Mouse (Mus musculus) heart, embryonic 13.5 days (tissue): ENCODE measurements around the gene Smim5. TPM values are rescaled to one million over a fixed set of nuclear protein-coding genes. Genes with fewer than 3 reads are reported as not detected.
A peak's percentile ranks its signal among the peaks of the same experiment; 100 is the strongest.

ENCODE experiments used
- ATAC-seq: fragments of 200-750 bp; cut with Nextera tagmentation; 2 replicates; pipeline ENCODE4 v1.8.0; 2017; ENCODE audit warnings: moderate TSS enrichment; ENCODE audit not compliant: insufficient number of reproducible peaks, low FRiP score, low TSS enrichment; ENCODE audit errors: extremely low read depth
- H3K27ac ChIP-seq: fragments of 300-500 bp; sonication (generic); replicated peaks from 2 replicates; pipeline ENCODE4 v1.5.1; 2015; ENCODE audit warnings: moderate library complexity, mild to moderate bottlenecking, inconsistent platforms
- H3K27me3 ChIP-seq: fragments of 300-500 bp; sonication (generic); replicated peaks from 2 replicates; pipeline ENCODE4 v1.6.1; 2015; ENCODE audit warnings: mild to moderate bottlenecking, inconsistent platforms
- H3K36me3 ChIP-seq: fragments of 300-500 bp; sonication (generic); 2 replicates; pipeline ENCODE4 v1.6.1; 2015; ENCODE audit warnings: mild to moderate bottlenecking, inconsistent platforms
- H3K4me1 ChIP-seq: fragments of 300-500 bp; sonication (generic); 2 replicates; pipeline ENCODE4 v1.6.1; 2015; ENCODE audit warnings: inconsistent platforms
- H3K4me2 ChIP-seq: fragments of 300-500 bp; sonication (generic); 2 replicates; pipeline ENCODE4 v1.6.1; 2015; ENCODE audit warnings: inconsistent platforms, mild to moderate bottlenecking, moderate library complexity
- H3K4me3 ChIP-seq: fragments of 300-500 bp; sonication (generic); 2 replicates; pipeline ENCODE4 v1.5.1; 2015; ENCODE audit warnings: moderate library complexity, mild to moderate bottlenecking, inconsistent platforms
- H3K9ac ChIP-seq: fragments of 300-500 bp; sonication (generic); 2 replicates; pipeline ENCODE4 v1.6.1; 2015; ENCODE audit warnings: inconsistent platforms, mild to moderate bottlenecking, moderate library complexity
- H3K9me3 ChIP-seq: fragments of 300-500 bp; sonication (generic); 2 replicates; pipeline ENCODE4 v1.6.1; 2016; ENCODE audit warnings: inconsistent platforms
- WGBS: fragments of 180-500 bp; shearing (Covaris S2); methylation state at CpG from one replicate; pipeline ENCODE4 v1.1.7; 2015; ENCODE audit warnings: mixed read lengths; 5-methylcytosine and 5-hydroxymethylcytosine counted together
- polyA plus RNA-seq: library from polyadenylated mRNA; unstranded; fragments of >200 nt; fragmentation: Nextera tagmentation; extraction: Ambion mirVana; gene quantifications from 2 replicates; pipeline ENCODE4 v1.2.1, GENCODE M21; 2015

Gene Smim5
- polyA plus RNA-seq, 1 experiment from 2014 or later: 20.0 TPM

- 48% methylated on average over 16 of the region's 16 CpGs for WGBS
- H3K9ac ChIP-seq: peak overlapping the region; percentile 65
- H3K27ac ChIP-seq: peak overlapping the region; percentile 99
Measured at GRCm38 (mm10) chr11:115904956-115905790, 5.4 kb downstream of the Smim5 start.

GRCm38 (mm10) chr11:115906116-115906515, 6.3 kb downstream of the Smim5 start:
- no peak for ATAC-seq
- H3K4me1 ChIP-seq: peaks cover 57% of the 10 kb centered on the region

More at GRCm38 (mm10) chr11:115904956-115905790, 5.4 kb downstream of the Smim5 start:
- Histone ChIP-seq H3K4me3 (no peak overlapping the region), H3K4me1 (peaks cover 65% of the 10 kb centered on the region), H3K27me3 (no peaks in the 10 kb centered on the region), H3K9me3 (no peaks in the 10 kb centered on the region), H3K36me3 (peaks cover 39% of the 10 kb centered on the region), H3K4me2 (no peak overlapping the region)
- ATAC-seq: no peak

DNA sequence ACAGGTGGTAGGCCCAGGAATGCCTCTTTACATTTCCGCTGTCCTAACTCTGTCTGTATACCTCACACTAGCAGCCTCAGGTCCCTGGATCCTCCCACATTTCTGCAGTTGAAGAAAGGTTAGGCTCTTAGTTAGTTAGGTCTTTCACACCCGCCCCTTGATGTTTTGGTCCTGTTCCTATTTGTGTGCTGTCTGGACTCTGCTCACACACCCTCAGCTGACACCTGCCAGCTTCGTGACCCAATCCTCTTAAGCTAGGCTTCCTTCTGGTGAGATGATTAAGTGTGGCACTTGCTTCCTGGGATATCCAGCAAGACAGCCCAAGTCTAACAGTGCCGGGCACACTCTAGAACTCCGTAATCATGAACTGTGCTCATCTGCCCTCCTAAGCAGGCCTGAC, 6.8 kb downstream of the Smim5 start:
- H3K27me3 ChIP-seq: no peaks in the 10 kb centered on the region
- ATAC-seq: no peak
- H3K9me3 ChIP-seq: no peaks in the 10 kb centered on the region
- peaks cover 40% of the 10 kb centered on the region for H3K36me3 ChIP-seq
- no peak overlapping the region for H3K4me3 ChIP-seq
- peaks cover 57% of the 10 kb centered on the region for H3K4me1 ChIP-seq
- no peak overlapping the region for H3K4me2 ChIP-seq
- no peak overlapping the region; the same call in 1 of the 2 replicates for H3K9ac ChIP-seq
- H3K27ac ChIP-seq: no peak overlapping the region
- 80% methylated on average over 5 of the region's 5 CpGs for WGBS

More at GRCm38 (mm10) chr11:115906116-115906515, 6.3 kb downstream of the Smim5 start:
- H3K36me3 ChIP-seq: peaks cover 39% of the 10 kb centered on the region
- H3K27ac ChIP-seq: peak overlapping the region; percentile 99; the same call in 1 of the 2 replicates
- no peaks in the 10 kb centered on the region for H3K27me3 ChIP-seq
- no peak overlapping the region for H3K4me2 ChIP-seq
- H3K9ac ChIP-seq: peak overlapping the region; percentile 65
- no peaks in the 10 kb centered on the region for H3K9me3 ChIP-seq
- 68% methylated on average over 3 of the region's 3 CpGs for WGBS
- no peak overlapping the region for H3K4me3 ChIP-seq

DNA sequence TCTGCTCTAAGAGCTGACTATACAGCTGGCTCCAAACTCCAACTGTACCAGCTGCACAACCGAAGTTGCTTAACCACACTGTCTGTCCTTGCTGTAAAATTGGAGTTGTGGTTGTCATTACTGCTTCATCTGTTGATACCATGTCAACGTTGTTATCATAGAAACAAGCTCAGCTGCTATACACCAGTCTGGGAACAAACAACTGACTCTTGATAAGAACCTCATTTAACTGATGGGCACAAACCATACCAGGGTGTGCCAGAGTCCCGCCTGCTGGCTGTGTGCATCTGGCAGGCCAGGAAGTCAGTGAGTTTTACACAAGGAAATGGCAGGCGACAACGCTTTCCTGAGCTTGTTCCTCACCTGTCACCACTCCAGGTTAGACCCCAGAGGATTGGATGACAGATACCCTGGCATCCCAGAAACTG, 11.4 kb downstream of the Smim5 start:
- 66% methylated on average over 5 of the region's 5 CpGs for WGBS
- 0 out of 2 replicates have a peak overlapping the region, but pooled peaks have one; percentile 28 for H3K27ac ChIP-seq
- ATAC-seq: no peak
- no peak overlapping the region for H3K4me3 ChIP-seq
- no peak overlapping the region for H3K4me2 ChIP-seq
- no peaks in the 10 kb centered on the region for H3K27me3 ChIP-seq
- peaks cover 15% of the 10 kb centered on the region for H3K4me1 ChIP-seq
- H3K9ac ChIP-seq: no peak overlapping the region
- H3K9me3 ChIP-seq: no peaks in the 10 kb centered on the region
- peaks cover 63% of the 10 kb centered on the region for H3K36me3 ChIP-seq

GRCm38 (mm10) chr11:115911632-115912376, 12.0 kb downstream of the Smim5 start, which contains the start of gene Smim6:
Gene Smim6 (plus strand): TSS chr11:115912017.
- H3K4me2 ChIP-seq: no peak within 1 kb of the TSS
- H3K36me3 ChIP-seq: peaks cover 67% of the 10 kb centered on the region
- no peak for ATAC-seq
- 76% methylated on average over 11 of the region's 11 CpGs for WGBS
- H3K27me3 ChIP-seq: no peaks in the 10 kb centered on the region
- no peak within 1 kb of the TSS for H3K4me3 ChIP-seq
- no peaks in the 10 kb centered on the region for H3K9me3 ChIP-seq
- 0 out of 2 replicates have a peak within 1 kb of the TSS, but pooled peaks have one; percentile 19 for H3K9ac ChIP-seq
- peaks cover 10% of the 10 kb centered on the region for H3K4me1 ChIP-seq
- 0 out of 2 replicates have a peak within 1 kb of the TSS, but pooled peaks have one; percentile 28 for H3K27ac ChIP-seq

DNA sequence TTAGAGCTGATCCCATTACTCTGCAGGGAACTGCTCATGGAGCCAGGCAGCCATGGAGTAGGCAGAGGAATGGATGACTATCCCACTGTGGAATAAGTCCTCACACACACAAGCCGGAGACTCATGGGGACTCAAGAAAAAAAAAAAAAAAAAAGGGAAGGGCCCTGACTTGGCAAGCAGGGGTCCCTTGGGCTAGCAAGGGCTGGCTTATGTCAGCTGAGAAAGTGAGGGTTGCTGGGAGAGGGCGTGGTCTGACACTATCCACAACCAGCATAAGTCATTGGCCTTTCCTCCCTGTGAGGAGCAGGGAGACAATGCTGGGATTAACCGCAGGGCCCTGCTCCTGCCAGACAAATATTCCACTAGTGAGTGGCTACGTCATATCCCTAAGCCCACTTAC, 16.8 kb downstream of the Smim5 start:
- H3K4me3 ChIP-seq: no peak overlapping the region
- no peak overlapping the region for H3K9ac ChIP-seq
- WGBS: 90% methylated on average over 4 of the region's 4 CpGs
- H3K4me2 ChIP-seq: no peak overlapping the region
- ATAC-seq: no peak
- H3K36me3 ChIP-seq: peaks cover 69% of the 10 kb centered on the region
- H3K27ac ChIP-seq: no peak overlapping the region
- peaks cover 5% of the 10 kb centered on the region for H3K4me1 ChIP-seq
- no peaks in the 10 kb centered on the region for H3K27me3 ChIP-seq
- H3K9me3 ChIP-seq: no peaks in the 10 kb centered on the region

GRCm38 (mm10) chr11:115918637-115919036, 18.9 kb downstream of the Smim5 start:
- no peak overlapping the region for H3K27ac ChIP-seq
- WGBS: 80% methylated on average over 5 of the region's 5 CpGs
- no peaks in the 10 kb centered on the region for H3K4me1 ChIP-seq
- H3K4me2 ChIP-seq: no peak overlapping the region
- no peak for ATAC-seq
- H3K9me3 ChIP-seq: no peaks in the 10 kb centered on the region
- H3K27me3 ChIP-seq: no peaks in the 10 kb centered on the region
- peaks cover 72% of the 10 kb centered on the region for H3K36me3 ChIP-seq
- no peak overlapping the region for H3K9ac ChIP-seq
- no peak overlapping the region for H3K4me3 ChIP-seq

GRCm38 (mm10) chr11:115919073-115919472, 19.3 kb downstream of the Smim5 start:
- H3K9me3 ChIP-seq: no peaks in the 10 kb centered on the region
- WGBS: 83% methylated on average over 5 of the region's 5 CpGs

GRCm38 (mm10) chr11:115920110-115920818, 20.5 kb downstream of the Smim5 start:
- Histone ChIP-seq H3K4me1 (no peaks in the 10 kb centered on the region), H3K9ac (no peak overlapping the region), H3K4me3 (no peak overlapping the region), H3K27ac (no peak overlapping the region), H3K36me3 (peaks cover 72% of the 10 kb centered on the region), H3K9me3 (no peaks in the 10 kb centered on the region), H3K4me2 (no peak overlapping the region), H3K27me3 (no peaks in the 10 kb centered on the region)
- 43% methylated on average over 6 of the region's 6 CpGs for WGBS
- no peak for ATAC-seq

More at GRCm38 (mm10) chr11:115919073-115919472, 19.3 kb downstream of the Smim5 start:
- Histone ChIP-seq H3K4me1 (no peaks in the 10 kb centered on the region), H3K4me2 (no peak overlapping the region), H3K4me3 (no peak overlapping the region), H3K27ac (no peak overlapping the region), H3K36me3 (peaks cover 71% of the 10 kb centered on the region), H3K27me3 (no peaks in the 10 kb centered on the region), H3K9ac (no peak overlapping the region)
- no peak for ATAC-seq

GRCm38 (mm10) chr11:115921986-115922385, 22.2 kb downstream of the Smim5 start:
- Histone ChIP-seq H3K9ac (no peak overlapping the region), H3K9me3 (no peaks in the 10 kb centered on the region), H3K27me3 (no peaks in the 10 kb centered on the region), H3K4me3 (no peak overlapping the region), H3K4me2 (no peak overlapping the region), H3K4me1 (no peaks in the 10 kb centered on the region), H3K36me3 (peaks cover 66% of the 10 kb centered on the region), H3K27ac (no peak overlapping the region)
- WGBS: 85% methylated on average over 1 of the region's 1 CpGs
- ATAC-seq: no peak

DNA sequence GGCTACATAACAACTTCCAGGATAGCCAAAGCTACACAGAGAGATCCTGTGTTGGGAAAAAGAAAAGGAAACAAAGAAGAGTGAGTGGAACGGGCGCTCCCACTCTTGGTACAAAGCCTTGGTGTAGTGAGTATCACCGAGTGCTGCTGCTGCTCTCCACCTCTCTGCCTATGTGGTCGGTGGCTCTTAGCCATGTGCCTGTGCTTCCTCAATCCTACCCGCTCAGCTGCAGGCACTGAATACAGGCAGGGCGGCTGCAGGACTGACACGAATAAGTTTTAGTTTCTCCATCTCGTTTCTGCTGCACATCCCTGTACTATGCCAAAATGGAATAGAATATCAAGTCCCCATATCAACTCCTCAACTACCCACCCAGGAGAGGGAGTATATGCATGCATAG, 29.3 kb downstream of the Smim5 start:
- WGBS: 86% methylated on average over 8 of the region's 8 CpGs

More for the DNA sequence above, 29.3 kb downstream of the Smim5 start:
- no peak overlapping the region for H3K9ac ChIP-seq
- ATAC-seq: no peak
- no peak overlapping the region for H3K27ac ChIP-seq
- peaks cover 48% of the 10 kb centered on the region for H3K36me3 ChIP-seq
- H3K4me3 ChIP-seq: no peak overlapping the region
- H3K27me3 ChIP-seq: no peaks in the 10 kb centered on the region
- peaks cover 12% of the 10 kb centered on the region for H3K4me1 ChIP-seq
- H3K9me3 ChIP-seq: no peaks in the 10 kb centered on the region
- H3K4me2 ChIP-seq: no peak overlapping the region
